Mouse (Mus musculus): ENCODE data around the gene Psenen. TPM values are rescaled to one million over a fixed set of nuclear protein-coding genes. Genes with fewer than 3 reads are reported as not detected.
A peak's percentile ranks its signal among the peaks of the same experiment; 100 is the strongest.

Gene Psenen
- polyA plus RNA-seq, 1 experiment from 2014 or later: 112 TPM

DNA sequence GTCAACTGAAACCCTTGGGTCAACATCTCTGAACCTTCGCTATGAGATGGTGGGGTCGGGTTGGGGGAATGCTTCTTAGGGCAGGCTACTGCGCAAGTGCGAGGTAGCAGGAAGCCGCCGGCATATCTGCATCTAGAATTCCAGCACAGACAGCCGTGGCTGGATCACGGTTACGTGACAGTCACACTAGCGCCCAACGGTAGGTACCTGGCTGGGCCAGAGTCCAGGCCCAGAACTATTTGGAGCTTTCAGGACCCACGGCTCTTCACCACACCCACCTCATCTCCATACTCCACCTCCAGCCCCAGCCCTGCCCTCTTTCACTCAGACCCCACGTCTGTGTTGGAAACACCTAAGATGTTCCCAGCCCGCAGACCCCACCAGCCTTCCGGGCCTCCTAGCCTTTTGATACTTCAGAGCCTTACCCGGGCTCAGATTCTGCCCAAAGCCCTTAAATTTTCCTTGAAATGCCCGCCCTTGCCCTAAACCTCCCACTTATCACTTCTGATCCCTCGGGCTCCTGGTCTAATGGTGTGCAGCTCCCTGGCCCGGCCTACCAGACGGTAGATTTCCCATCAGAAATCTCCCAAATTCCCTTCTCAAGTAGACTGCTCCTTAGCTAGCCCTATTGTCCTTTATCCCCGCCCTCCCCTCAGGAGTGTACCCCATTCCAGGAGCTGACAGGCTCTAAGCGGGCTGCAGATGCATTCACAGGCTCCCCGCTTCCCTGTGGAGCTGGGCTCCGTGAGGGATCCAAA is 48.2 kb downstream of the Psenen start:
- Histone ChIP-seq H3K27ac (no peak overlapping the region), H3K27me3 (ENCODE audit: insufficient read depth, poor library complexity, severe bottlenecking) (peaks cover 20% of the 10 kb centered on the region), H3K36me3 (no peaks in the 10 kb centered on the region), H3K9me3 (no peaks in the 10 kb centered on the region), H3K4me1 (no peaks in the 10 kb centered on the region), H3K4me3 (peak overlapping the region; percentile 27; the same call in 1 of the 2 replicates)
- DNase-seq (ENCODE audit: low spot score): no peak
- WGBS: 44% methylated on average over 24 of the region's 24 CpGs

Small RNA genes within 50 kb of the gene (microRNA-seq; reads per million reads assigned to microRNA genes)
- 1.8 reads per million for gene Gm38670
- not detected for gene Mir3569

Other genes with a start within 250 kb of the Psenen start
- gene Syne4, start 248.8 kb downstream of the Psenen start, polyA plus RNA-seq (2016; fragmentation: Nextera tagmentation; extraction: Ambion mirVana): 26.8 and 43.1 TPM in 2 replicates
- 2.5 and 3.2 TPM in 2 replicates for gene E130208F15Rik, start 241.9 kb downstream of the Psenen start, polyA plus RNA-seq (2016; fragmentation: Nextera tagmentation; extraction: Ambion mirVana)
- gene Sdhaf1, start 239.7 kb downstream of the Psenen start, polyA plus RNA-seq (2016; fragmentation: Nextera tagmentation; extraction: Ambion mirVana): 15.1 and 16.4 TPM in 2 replicates
- 1.3 and 2.0 TPM in 2 replicates for gene Lrfn3, start 200.9 kb downstream of the Psenen start, polyA plus RNA-seq (2016; fragmentation: Nextera tagmentation; extraction: Ambion mirVana)
- 2.2 and 9.0 TPM in 2 replicates for gene Tyrobp, start 149.9 kb downstream of the Psenen start, polyA plus RNA-seq (2016; fragmentation: Nextera tagmentation; extraction: Ambion mirVana)
- gene Hcst, start 143.8 kb downstream of the Psenen start, polyA plus RNA-seq (2016; fragmentation: Nextera tagmentation; extraction: Ambion mirVana): 0.35 TPM in 1 of 2 replicates, not detected in the other
- 1.5 and 1.6 TPM in 2 replicates for gene Nfkbid, start 141.9 kb downstream of the Psenen start, polyA plus RNA-seq (2016; fragmentation: Nextera tagmentation; extraction: Ambion mirVana)
- gene Aplp1, start 118.1 kb downstream of the Psenen start, polyA plus RNA-seq (2016; fragmentation: Nextera tagmentation; extraction: Ambion mirVana): 44.3 and 50.4 TPM in 2 replicates
- gene Kirrel2, start 105.9 kb downstream of the Psenen start, polyA plus RNA-seq (2016; fragmentation: Nextera tagmentation; extraction: Ambion mirVana): 3.3 and 5.2 TPM in 2 replicates
- gene Nphs1, start 105.3 kb downstream of the Psenen start, polyA plus RNA-seq (2016; fragmentation: Nextera tagmentation; extraction: Ambion mirVana): 0.55 and 0.79 TPM in 2 replicates
- 0.30 and 3.0 TPM in 2 replicates for gene Prodh2, start 70.0 kb downstream of the Psenen start, polyA plus RNA-seq (2016; fragmentation: Nextera tagmentation; extraction: Ambion mirVana)
- gene Arhgap33, start 28.6 kb downstream of the Psenen start, polyA plus RNA-seq (2016; fragmentation: Nextera tagmentation; extraction: Ambion mirVana): 8.5 and 9.0 TPM in 2 replicates
- 4.2 and 8.3 TPM in 2 replicates for gene Hspb6, start 11.4 kb downstream of the Psenen start, polyA plus RNA-seq (2016; fragmentation: Nextera tagmentation; extraction: Ambion mirVana)
- gene Proser3, start 11.3 kb downstream of the Psenen start, polyA plus RNA-seq (2016; fragmentation: Nextera tagmentation; extraction: Ambion mirVana): 8.8 and 13.0 TPM in 2 replicates
- gene Lin37, start 3.8 kb downstream of the Psenen start, polyA plus RNA-seq (2016; fragmentation: Nextera tagmentation; extraction: Ambion mirVana): 31.5 and 35.6 TPM in 2 replicates
- 87.8 and 90.4 TPM in 2 replicates for gene U2af1l4, start 326 bp downstream of the Psenen start, polyA plus RNA-seq (2016; fragmentation: Nextera tagmentation; extraction: Ambion mirVana)
- gene Gm49396, start 283 bp downstream of the Psenen start, polyA plus RNA-seq (2016; fragmentation: Nextera tagmentation; extraction: Ambion mirVana): 9.9 and 12.3 TPM in 2 replicates
- gene Igflr1, start 1.8 kb upstream of the Psenen start, polyA plus RNA-seq (2016; fragmentation: Nextera tagmentation; extraction: Ambion mirVana): 2.6 and 4.1 TPM in 2 replicates
- 5.6 and 8.3 TPM in 2 replicates for gene Kmt2b, start 25.1 kb upstream of the Psenen start, polyA plus RNA-seq (2016; fragmentation: Nextera tagmentation; extraction: Ambion mirVana)
- 0.19 and 0.27 TPM in 2 replicates for gene Zbtb32, start 35.3 kb upstream of the Psenen start, polyA plus RNA-seq (2016; fragmentation: Nextera tagmentation; extraction: Ambion mirVana)
- 1.8 and 2.7 TPM in 2 replicates for gene Upk1a, start 49.2 kb upstream of the Psenen start, polyA plus RNA-seq (2016; fragmentation: Nextera tagmentation; extraction: Ambion mirVana)
- gene Cox6b1, start 62.5 kb upstream of the Psenen start, polyA plus RNA-seq (2016; fragmentation: Nextera tagmentation; extraction: Ambion mirVana): 1,107 and 1,574 TPM in 2 replicates
- gene Etv2, start 72.2 kb upstream of the Psenen start, polyA plus RNA-seq (2016; fragmentation: Nextera tagmentation; extraction: Ambion mirVana): 5.5 and 5.9 TPM in 2 replicates
- gene Rbm42, start 86.7 kb upstream of the Psenen start, polyA plus RNA-seq (2016; fragmentation: Nextera tagmentation; extraction: Ambion mirVana): 111 and 130 TPM in 2 replicates
- 51.3 and 59.8 TPM in 2 replicates for gene Haus5, start 101.4 kb upstream of the Psenen start, polyA plus RNA-seq (2016; fragmentation: Nextera tagmentation; extraction: Ambion mirVana)
- gene Pmis2, start 108.0 kb upstream of the Psenen start, polyA plus RNA-seq (2016; fragmentation: Nextera tagmentation; extraction: Ambion mirVana): not detected in 2 replicates
- 0.48 and 1.1 TPM in 2 replicates for gene 2200002J24Rik, start 135.3 kb upstream of the Psenen start, polyA plus RNA-seq (2016; fragmentation: Nextera tagmentation; extraction: Ambion mirVana)
- gene Atp4a, start 148.6 kb upstream of the Psenen start, polyA plus RNA-seq (2016; fragmentation: Nextera tagmentation; extraction: Ambion mirVana): 1.1 and 1.5 TPM in 2 replicates
- gene Tmem147, start 165.9 kb upstream of the Psenen start, polyA plus RNA-seq (2016; fragmentation: Nextera tagmentation; extraction: Ambion mirVana): 183 and 189 TPM in 2 replicates
- 0.23 and 0.48 TPM in 2 replicates for gene Gapdhs, start 180.1 kb upstream of the Psenen start, polyA plus RNA-seq (2016; fragmentation: Nextera tagmentation; extraction: Ambion mirVana)
- 0.84 and 1.1 TPM in 2 replicates for gene Sbsn, start 187.8 kb upstream of the Psenen start, polyA plus RNA-seq (2016; fragmentation: Nextera tagmentation; extraction: Ambion mirVana)
- 0.39 and 0.81 TPM in 2 replicates for gene Dmkn, start 200.1 kb upstream of the Psenen start, polyA plus RNA-seq (2016; fragmentation: Nextera tagmentation; extraction: Ambion mirVana)
- not detected in 2 replicates for gene Krtdap, start 224.3 kb upstream of the Psenen start, polyA plus RNA-seq (2016; fragmentation: Nextera tagmentation; extraction: Ambion mirVana)